Mouse (Mus musculus) testis, adult 2 months (tissue): Measurements from ENCODE around the gene Abr.

ENCODE experiments used
- CTCF ChIP-seq: fragments of 200-500 bp; IDR thresholded peaks from 2 replicates; pipeline ENCODE4 v1.5.1; 2012; ENCODE audit warnings: low read depth, mild to moderate bottlenecking, inconsistent platforms, low read length, moderate library complexity; ENCODE audit not compliant: control insufficient read depth, insufficient read depth, insufficient replicate concordance
- POLR2A ChIP-seq: fragments of 200-500 bp; IDR thresholded peaks from 2 replicates; pipeline ENCODE4 v1.6.1; 2012; ENCODE audit warnings: low read depth, mild to moderate bottlenecking, inconsistent platforms, low read length, moderate library complexity; ENCODE audit not compliant: control insufficient read depth

- TF ChIP-seq CTCF = no peak
- no peak for TF ChIP-seq POLR2A
Measured at GRCm38 (mm10) chr11:76429046-76429445, 193.1 kb downstream of the Abr start.
